Mouse (Mus musculus) neural tube, embryonic 10.5 days (tissue): Measurements from ENCODE around the gene Sel1l3.

Source experiments
- DNase-seq: peaks from one replicate; pipeline ENCODE4 v3.0.0-alpha.2; 2017; ENCODE audit warnings: low spot score; ENCODE audit errors: extremely low spot score

Sel1l3 gene

DNA sequence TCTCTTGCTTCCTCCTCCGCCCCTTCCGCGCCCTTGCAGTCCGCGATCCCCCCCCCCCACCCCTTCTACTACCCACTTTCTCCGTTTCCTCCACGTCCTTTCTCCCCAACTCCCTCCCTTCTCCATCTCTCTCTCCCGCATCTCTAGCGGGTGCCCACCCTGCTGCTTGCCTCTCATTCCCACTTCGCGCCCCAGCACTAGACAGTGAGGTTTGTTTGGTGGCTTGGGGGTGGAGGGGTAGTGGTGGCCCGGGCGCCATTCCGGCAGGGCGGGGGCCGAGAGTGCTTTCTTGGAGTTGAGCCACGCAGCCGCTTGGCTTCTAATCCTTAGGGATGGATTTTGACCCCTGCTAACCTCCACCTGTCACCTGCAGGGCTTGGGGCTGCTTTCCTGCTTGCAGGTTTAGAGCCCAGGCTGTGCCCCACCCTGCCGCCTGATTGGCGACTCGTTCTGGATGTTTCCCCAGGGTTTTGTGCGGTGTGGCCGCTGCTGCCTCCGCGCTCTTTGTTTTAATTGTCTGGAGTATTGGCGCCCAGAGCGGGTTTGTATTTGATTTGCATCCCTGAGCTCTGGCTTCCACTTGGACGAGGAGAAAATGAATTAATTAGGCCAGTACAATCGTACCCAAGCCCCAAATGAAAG is at the start of gene Sel1l3:
Sel1l3 (minus strand) TSS at position 217 of the 642 bp plus-strand sequence.
- peak; percentile 53 for DNase-seq

DNA sequence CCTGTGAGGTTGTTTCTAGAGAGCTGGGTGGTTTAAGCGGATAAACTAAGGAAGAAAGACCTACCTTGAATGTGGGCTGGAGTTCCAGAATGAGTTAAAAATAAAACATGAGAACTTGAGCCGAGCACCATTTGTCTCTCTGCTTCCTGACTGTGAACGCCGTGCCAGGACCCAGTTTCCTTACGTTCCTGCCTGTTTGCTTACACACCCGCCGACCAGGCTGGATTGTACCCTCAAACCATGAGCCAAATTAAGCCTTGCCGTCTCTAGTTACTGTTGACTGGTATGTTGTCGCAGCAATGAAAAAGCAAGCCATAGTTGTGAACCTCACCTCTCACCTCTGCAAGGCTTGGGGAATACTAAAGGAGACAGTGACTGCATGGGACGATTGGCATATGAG is 48.3 kb upstream of the Sel1l3 start:
- DNase-seq = no peak

DNA sequence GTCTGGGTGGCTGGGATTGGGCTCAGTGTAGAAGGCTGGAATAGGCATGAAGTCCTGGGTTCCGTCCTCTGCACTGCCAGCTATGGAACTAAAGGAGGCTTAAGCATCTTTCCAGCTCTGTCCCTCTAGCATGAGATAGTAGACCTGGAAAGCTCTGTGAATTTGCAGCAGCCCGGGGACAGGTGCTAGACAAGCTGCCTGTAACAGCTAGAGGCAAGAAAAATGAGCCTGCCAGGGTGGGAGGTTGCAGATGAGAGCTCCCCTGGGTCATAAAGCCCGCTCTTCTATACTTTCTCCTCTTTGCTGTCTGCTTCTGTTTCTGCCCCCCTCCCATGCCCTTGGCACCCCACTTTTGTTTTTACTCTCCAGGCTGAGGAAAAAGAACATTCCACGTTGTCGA is 46.2 kb upstream of the Sel1l3 start:
- DNase-seq = no peak

DNA sequence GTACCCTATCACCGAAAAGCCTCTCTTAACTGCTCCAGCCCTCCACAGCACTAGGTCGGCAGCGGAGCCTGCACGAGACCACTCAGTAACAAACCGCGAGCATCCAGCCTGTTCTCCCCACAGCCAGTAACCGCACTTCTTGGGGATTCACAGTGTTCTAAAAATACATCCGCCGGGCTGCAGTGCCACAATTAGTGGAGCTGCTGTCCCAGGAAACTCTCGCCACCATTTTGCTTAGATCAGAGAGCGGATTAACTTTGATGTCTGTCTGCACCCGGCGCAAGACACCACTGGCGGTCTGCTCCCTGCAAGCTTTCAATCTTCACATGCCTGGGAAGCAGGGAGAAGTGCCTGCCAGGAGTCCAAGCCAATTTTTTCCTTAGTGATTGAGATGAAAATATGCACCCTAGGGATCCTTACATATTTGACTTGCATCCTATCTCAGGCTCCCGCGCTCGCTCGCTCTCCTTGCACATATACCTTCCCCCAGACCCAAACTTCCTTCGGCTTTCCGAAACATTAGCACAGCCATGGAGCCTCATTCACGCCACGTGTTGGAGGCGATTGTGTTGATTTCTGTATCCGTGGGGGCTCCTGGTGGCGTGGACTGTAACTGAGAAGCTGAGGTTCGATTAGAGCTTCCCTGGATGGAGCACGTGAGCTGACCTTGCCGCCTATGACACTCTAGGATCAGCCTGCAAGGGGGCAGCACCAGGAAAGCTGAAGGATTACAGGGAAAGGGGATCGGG is 44.5 kb upstream of the Sel1l3 start:
- DNase-seq = peak; percentile 60

DNA sequence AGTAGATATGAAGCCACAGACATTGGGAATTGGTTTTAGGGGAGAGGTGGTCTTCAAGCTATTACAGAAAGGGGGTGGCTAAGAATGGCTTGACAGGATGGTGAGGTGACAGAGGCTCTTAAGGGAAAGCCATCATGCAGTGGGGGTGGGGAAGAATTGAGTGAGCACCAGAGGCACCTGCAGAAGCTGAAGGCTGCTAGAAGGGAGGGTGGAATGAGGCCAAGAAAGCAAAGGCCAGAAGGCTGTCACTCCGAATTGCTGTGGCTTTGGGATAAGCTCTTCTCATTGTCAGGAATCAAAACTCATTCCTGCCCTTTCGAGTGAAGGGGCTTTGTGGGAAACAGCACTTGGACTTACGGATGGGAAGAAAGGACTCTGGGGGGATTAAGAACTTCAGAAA is 41.1 kb upstream of the Sel1l3 start:
- DNase-seq = no peak

DNA sequence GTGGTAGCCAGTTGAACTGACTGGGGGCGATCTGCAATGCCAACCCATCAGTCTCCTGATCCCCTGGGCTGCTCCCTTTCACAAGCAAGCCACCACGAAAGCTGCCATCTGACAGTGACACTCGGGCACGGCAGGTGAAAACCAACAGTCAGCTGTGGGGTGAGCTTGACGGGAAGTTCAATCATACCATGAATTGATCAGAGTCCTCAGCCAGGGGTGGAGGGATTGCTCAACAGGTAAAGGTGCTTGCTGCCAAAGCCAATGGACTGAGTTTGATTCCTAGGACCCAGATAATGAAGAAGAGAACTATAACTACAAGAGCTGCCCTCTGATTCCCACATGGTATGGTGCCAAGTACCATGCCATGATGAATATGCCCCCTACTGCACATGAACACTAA is 40.4 kb upstream of the Sel1l3 start:
- no peak for DNase-seq

DNA sequence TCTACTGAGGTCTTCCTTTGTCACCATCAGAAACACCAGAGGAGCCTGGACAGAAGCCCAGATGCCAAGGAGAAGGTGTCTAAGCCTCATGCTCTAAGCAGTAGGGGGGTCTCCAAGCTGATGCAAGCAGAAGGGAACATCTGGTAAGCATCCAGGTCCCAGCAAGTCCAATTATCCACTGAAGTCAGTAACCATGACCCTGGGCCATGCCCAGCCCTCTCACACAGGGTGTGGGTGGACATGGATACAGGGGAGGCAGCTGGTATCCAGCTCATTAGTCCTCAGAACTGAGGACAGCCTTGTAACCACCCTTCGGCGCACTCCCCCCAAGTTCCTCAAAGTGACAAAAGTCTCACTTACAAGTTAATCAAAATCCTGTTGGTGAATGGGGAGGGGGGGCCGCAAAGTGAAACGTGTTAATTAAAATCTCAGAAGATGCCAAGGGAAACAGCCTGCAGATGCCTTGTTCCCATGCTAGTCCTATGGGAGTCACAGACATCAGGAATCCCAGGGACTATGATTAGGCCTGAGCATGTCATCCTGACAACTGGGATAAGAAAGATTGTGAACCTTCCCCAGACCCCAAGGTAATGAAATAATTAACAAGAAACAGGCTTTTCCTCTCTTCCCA is 35.8 kb upstream of the Sel1l3 start:
- no peak for DNase-seq

DNA sequence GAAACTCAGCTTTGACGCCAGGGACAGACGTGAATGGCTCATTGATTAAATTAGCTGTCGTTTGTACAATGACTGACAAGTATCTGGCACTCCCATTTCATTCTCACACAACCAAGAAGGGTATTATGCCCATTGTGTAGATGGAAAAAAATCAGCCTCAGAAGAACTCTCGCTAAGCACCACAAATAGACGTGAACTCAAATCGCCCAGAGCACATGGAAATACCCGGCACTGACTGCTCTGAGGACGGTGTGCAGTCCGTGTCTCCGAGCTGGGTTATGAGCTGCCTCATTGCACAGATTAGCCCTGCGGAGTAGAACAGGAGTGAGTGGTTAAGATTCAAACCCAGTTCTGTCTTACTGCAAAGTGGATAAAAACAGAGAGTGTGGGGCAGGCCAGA is 34.8 kb upstream of the Sel1l3 start:
- DNase-seq = no peak

DNA sequence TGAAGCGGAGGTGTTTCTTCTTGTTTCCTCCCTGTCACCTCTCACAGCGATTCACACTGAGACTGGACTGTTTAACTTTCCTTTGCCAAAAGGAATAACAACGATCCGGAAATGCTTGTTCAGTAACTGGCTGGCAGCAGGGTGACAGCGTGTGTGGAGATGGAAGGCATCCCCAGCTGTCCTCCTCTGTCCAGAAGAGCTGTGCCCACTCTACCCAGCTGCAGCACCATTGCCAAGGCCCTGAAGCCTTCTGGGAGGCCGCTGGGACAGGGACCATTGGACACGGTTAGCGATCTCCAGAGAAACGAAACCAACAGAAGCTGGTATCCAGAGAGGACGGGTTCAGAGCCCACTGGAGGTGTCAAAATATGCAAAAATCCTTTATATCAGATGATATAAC is 30.2 kb upstream of the Sel1l3 start:
- DNase-seq = no peak

DNA sequence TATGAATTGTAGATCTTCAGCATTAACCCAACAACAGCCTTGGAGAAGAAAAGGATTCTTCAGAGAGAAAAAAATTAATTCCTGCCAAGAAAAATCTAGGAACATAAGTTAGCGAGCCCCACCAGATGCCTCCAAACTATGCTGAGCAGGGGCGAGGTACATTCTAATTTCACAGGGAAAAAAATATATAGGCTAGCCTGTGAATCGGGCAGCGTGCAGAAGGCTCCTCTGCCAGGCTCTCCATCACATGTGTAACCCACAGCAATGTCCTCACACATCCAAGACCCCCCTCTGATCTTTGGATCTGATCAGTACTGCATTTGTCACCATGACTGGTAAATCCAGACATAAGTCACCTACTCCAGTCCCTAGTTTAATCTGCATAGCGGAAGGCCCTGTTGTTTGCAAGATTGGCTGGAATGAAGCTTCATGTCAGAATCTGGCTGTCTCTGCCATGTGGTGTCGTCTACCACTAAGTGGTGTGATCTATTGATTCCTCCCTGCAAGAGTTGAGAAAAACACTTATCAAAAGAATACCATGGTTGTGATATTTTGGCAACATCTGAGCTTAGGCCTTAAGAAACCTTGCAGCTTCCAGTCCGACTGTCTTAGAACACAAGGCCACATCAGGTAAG is 29.3 kb upstream of the Sel1l3 start:
- no peak for DNase-seq

DNA sequence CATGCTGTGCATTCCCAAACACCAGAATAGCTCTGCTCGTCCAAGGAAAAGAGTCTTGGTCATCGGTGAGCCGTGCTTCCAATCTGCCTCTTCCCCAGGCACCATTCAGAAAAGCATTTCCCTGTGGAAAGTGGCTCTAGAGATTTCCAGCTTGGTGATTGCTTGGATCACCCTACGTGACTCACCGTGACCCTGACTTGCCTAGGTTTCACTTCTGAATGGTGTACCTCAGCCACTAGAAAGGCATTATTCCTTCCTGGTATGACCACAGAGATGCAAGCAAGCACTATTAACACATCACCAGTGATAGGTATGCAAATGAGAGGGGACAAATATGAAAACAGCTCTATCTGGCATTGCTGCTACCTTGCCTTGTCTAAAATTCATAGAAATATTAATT is 28.2 kb upstream of the Sel1l3 start:
- no peak for DNase-seq

DNA sequence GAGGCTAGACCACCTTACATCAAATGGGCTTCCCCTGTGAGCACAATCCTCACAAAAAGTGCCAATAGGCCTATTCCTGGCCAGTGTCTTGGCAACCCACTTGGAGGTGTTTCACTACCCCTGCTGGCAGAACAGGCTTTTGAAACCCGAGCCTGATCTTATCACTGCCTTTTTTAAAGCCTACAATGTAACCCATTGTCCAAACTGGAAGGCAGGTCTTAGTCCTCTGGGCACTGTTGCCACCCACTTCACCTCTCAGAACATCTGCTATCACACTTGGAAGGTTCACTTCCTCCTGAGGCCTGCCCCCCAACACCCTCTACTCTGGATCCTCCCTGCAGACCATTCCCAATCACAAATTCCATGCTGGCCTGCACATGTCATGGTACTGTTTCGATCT is 27.4 kb upstream of the Sel1l3 start:
- no peak for DNase-seq

DNA sequence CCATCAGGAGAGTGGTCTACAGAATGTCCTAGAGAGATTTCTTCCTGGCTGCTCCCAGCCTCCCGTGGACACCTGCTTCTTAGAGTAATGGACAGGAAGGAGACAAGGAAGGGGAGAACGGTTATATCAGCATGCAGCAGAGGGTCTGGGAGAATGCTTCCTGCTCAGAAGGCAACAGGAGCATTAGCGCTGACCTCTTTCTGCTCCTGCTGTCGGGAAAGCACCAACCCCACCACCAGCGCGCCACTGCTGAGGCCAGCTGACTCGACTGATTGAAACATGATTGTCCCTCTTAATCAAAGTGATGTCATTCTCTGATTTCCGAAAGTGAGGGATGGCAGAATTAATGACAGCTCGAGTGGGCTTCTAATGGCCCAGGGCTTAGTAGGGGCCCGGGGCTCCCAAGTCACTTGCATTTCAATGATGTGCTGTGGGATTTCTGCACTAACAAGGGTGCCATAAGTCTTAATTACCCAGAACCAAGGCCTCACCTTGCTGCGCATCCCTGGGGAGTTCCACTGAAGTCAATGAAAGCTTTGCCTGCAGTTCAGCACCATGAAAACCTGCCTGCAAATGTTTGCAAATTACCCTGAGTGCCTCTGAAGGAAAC is 26.2 kb upstream of the Sel1l3 start:
- DNase-seq = no peak

DNA sequence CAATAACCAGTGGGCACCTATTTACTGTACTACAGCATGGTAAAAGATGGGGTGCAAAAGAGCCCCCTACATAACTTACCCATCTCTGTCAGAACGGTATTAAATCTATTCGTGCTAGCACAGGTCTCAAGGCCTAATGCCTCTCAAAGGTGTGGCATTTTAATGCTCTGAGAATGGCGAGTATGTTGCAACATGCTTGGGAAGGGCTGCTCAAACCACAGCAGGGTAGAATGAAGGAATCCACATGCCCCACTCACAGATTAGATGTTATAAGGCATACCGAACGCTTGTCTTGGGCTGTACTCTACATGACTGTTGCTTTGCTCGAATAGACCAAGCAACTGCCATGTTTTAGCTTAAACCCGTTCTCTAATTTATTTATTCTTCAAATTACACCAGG is 25.5 kb upstream of the Sel1l3 start:
- no peak for DNase-seq

DNA sequence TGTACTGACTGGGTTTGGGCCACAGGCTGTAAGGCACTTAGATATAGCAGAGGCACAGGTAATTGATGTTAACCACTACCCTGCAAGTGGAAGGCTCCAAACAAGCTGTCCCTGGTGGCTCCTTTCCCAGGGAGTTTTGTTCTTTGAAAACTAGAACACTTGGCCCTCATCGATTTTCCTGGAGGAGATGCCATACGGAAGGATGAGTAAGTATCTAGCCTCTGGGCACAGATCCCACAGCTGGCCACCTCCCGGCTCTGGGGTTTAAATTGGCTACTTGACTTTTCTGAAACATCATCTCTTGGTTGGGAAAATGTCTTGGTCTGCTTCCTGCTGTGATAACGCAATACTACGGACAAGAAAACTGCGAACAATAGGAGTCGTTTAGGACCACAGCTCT is 25.0 kb upstream of the Sel1l3 start:
- DNase-seq = no peak

DNA sequence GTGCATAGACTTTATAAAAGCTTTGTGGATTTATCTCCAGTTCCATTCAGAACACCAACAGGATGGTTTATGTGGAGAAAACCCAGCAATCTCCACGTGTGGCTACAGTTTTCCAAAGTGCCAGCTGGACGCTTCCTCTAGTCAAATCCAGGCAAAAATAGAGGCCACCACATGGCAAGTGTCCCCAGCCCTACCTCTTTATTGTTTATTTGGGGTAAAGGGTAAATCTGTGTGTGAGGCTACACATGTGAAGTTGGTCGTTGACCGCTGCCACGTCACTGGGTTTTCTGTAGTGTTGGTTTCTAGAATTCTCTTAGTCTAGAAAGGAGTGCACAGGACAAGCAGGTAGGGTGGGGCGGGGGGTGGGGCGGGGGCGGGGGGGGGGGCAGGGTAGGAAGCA is 23.0 kb upstream of the Sel1l3 start:
- no peak for DNase-seq

DNA sequence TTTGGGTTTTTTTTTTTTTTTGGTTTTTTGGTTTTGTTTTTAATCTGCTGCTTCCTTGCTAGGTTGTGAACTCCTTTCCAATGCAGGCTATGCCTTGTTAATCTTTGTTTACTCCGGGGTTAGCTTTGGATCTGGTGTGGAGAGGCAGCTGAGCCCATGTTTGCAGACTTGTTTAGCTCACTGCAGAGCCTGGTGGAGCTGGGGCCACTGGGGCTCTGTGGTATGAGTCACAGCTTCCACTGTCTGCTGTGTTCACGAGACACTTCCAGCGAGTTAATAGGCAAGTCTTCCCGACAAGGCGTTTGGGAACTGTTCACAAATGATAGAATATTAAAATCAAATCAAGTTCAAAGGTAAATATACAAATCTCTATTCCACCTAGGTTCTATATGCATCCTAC is 22.4 kb upstream of the Sel1l3 start:
- no peak for DNase-seq

DNA sequence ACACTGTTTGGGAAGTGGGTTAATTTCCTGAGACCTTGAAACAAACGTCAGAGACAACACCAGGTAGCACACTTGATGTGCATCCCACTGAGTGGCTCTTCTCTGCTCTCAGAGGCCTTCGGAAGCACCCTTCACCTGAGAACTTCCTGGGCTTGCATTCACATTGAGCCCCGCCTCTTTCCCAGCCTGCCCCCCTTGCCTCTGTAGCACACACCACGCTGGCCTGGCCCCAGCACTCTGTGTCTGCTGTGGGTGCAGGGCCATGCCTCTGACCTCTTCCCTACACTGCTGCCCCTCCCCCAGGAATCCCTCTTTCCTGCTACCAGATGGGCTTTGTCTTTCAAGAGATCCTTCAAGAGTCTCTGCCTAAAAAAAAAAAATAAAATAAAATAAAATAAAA is 21.8 kb upstream of the Sel1l3 start:
- peak; percentile 18 for DNase-seq

DNA sequence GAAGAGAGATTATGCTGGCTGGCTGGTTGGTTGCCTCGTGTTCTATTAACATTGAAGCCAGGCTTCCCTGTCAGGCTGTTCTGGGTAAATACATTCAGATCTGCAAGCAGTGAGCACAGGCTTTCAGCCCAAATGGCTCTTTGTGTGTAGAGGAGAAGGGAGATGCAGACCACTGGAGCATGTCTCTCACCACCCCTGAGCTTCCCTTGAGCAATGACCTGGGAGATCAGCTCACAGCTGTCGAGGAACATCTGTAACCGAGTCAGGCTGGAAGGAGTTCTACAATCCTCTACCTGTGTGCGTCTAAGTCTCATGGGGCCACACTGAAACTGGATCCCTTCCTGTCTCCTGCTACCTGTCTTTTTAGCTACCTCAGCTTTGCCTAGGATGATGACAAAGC is 16.8 kb upstream of the Sel1l3 start:
- DNase-seq = no peak

DNA sequence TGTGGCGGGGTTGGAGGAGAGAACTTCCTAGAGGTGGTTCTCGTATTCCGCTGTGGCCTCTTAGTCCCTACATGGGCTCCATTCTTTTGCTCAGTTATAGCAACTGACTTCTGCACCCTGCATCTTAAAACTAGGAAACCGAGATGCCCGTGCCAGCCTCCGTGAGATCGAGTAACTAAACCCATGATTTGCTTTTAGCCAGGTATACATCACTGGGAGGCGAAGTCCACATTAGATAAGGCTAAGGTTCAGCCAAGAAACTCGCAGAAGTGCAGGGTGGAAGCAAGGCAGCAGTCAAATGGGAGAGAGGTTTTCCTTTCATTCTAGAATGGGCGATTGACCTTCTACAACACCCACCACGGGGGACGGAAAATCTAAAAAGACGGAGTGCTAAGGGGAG is 11.7 kb upstream of the Sel1l3 start:
- no peak for DNase-seq

DNA sequence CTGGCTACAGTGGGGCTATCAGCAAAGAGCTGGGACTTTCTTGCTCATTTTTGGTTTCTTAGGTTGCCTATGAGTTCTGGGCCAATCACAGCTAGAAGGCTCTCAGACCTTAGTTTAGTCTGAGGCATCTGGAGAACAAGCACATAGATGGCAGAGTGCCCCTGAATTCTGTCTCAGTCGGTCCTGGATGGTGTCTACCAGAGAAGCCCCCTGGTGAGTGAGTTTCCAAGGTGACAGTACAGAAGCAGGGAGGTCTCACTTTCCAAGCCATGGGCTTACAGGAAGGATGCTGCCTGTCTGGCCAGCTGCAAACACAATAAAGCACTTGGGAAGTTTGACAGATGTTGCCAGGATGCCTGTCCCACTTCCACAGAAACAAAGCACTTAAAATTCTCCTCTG is 1.1 kb upstream of the Sel1l3 start:
- peak; percentile 15 for DNase-seq

DNA sequence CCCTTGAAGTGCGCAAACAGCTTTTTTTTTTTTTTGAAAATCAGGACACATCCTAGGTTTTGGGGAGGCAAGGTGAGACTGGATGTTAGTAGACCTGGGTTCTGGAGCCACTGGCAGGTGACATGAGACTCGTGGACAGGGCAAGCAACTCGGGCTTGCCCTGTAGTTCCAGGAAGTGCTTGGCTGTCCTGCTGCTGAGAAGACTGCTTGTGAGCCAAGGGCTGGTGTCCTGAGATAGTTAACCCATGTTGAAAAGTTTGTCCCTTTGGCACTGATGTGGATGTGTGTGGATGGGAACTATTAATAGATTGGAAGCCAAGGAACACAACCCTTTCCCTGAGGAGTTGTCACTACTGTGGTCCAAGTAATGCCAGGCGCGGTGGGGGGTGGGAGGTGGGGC is 635 bp upstream of the Sel1l3 start:
- DNase-seq = no peak
